Mouse (Mus musculus): Measurements from ENCODE around the gene Fgr.
A peak's percentile ranks its signal among the peaks of the same experiment; 100 is the strongest.

Gene Fgr

GRCm38 (mm10) chr4:133014896-133015709, 41.2 kb downstream of the Fgr start:
- DNase-seq (ENCODE audit: low spot score in 2 of 2) = no peak

GRCm38 (mm10) chr4:133015710-133016651, 42.1 kb downstream of the Fgr start:
- no peak for DNase-seq (ENCODE audit: low spot score in 2 of 2)

DNA sequence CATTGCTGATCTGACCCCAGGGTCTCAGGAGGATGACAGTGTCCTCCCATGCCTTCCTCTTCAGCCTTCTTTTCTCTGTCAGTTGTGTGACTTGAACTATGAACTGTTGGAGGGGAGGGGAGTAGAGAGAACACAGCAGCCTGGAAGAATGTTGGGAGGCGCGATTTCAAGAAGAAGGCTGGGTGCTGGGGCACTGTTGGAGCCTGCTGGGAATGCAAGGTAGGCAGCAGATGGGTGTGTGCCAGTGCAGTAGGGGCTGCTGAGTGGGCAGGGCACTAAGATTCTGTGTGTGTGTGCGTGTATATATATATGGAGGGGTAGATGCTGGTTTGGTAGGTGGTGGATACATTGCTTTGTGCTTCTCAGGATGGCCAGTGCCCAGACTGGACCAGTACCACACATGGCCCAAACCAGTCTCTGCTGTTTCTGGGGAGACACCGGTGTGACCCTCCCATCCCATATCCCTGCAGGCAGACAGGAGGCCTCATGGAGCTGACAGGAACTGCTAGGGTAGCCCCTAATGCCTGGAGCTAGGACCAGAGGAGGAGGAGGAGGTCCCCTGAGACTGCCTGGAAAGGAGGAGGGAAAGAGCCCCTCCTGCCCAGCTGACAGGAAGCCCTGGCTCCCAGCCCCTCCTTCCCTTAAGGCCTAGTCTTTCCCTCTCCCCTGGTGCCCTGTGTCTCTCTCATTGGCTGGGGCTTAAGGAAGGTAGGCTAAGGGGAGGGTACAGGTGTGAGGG, 43.0 kb downstream of the Fgr start:
- DNase-seq (ENCODE audit: low spot score in 2 of 2) = no peak

GRCm38 (mm10) chr4:133017597-133018262, 43.8 kb downstream of the Fgr start:
- DNase-seq (ENCODE audit: low spot score in 2 of 2) = no peak

GRCm38 (mm10) chr4:133018263-133018798, 44.4 kb downstream of the Fgr start:
- DNase-seq (ENCODE audit: low spot score in 2 of 2) = no peak

DNA sequence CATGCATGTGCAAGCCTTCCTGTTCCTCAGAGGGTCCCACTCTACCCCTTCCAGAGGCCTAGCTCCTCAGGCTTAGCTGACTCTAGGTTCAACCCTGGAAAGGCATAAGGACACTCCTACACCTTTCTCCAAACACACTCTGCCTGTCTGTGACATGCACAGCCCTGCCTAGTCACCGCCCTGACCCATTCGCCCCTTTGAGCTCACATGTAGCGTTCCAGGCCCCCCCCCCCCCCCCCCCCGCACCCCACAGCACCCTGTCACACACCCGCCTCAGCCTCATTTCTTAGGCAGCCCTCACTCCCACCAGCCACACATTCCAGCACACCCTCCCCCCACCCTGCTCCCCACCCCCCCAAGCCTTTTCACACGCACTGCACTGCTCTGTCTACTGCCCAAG, 46.8 kb downstream of the Fgr start:
- DNase-seq (ENCODE audit: low spot score in 2 of 2) = no peak

DNA sequence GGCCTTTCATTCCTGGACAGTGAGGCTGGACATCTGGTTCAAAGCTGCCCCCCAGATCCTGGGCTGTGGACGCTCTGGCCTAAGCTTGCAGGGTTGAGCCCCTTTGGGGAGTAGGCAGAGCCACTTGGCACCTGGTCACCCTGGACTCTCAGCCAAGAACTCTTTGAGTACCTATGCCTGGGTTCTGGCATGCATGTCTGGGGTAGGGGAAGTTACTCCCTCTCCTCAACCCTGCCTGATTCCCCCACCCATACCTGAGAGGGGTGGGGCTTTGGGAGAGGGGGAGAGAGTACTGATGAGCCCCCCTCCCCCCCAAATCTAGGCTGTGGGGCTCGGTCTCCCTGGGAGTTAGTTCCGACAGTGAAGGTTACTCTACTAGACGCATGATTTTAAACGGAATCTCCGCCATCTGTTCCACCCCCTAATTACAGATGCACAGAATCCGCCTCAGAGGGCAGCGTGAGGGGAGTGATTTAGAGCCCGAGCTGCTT, 47.3 kb downstream of the Fgr start:
- DNase-seq (ENCODE audit: low spot score in 2 of 2) = no peak

- no peak for DNase-seq (ENCODE audit: low spot score in 2 of 2)
These were observed 48.3 kb downstream of the Fgr start for GRCm38 (mm10) chr4:133022217-133022616.

- no peak for DNase-seq (ENCODE audit: low spot score in 2 of 2)
These were observed 49.2 kb downstream of the Fgr start for GRCm38 (mm10) chr4:133022954-133023635.

- DNase-seq (ENCODE audit: low spot score in 2 of 2) = no peak
These were observed 49.7 kb downstream of the Fgr start for GRCm38 (mm10) chr4:133023636-133024035.

- no peak for DNase-seq (ENCODE audit: low spot score in 2 of 2)
These were observed 50.5 kb downstream of the Fgr start for GRCm38 (mm10) chr4:133024404-133024803.

DNA sequence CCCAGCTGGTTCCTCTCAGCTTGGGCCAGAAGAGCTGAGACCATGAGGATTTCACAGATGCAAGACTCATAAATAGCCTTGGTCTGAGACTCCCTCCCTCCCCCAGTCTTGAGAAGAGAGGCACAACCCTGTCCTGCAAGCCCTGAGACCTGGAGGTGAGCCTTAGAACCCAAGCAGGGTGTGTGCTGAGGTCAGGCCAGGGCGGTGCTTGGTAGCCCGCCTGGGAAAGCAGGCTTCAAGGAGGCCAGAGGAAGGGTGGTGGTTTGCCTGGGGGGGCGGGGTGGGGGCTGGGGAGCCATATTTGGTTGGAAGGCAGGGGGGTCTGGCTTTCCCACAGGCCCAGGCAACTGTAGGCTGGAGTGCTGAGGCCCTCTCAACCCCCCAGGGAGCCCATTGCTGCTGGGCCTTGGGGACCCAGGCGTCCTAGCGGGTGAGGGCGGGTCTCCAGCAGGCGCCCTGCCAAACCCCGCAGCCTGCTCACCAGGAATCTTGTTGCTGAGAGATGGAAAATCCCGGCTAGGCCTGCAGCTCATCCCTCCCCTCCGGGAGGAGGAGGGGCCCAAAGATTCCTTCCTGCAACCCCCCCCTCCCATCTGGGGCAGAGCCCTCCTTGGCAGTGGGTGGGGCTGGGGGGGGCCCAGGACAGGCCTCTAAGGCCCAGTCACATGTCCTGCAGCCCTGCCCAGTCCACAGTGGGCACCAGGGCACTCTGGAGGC, 51.2 kb downstream of the Fgr start:
- peak in 1 of 2 experiments; percentile 53 for DNase-seq (ENCODE audit: low spot score in 2 of 2)

DNA sequence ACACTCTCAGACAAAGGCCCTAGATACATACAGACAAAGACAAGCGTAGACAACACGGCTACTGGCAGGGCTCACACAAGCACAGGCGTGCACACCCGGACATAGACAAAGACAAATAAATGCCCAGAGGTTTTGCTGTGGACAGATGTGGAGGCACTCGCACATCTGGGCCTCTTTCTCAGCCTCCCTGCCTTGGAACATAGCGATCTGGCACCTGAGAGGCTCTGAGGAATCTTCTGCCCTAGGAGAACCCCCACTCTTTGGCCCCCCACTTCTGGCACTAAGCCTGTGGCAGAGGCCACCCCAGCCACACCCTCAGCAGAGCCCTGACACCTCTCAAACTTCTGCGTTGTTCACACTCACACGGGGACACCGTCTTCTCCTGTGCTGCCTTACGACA, 52.4 kb downstream of the Fgr start:
- no peak for DNase-seq (ENCODE audit: low spot score in 2 of 2)

- no peak for DNase-seq (ENCODE audit: low spot score in 2 of 2)
These were observed 53.0 kb downstream of the Fgr start for GRCm38 (mm10) chr4:133026826-133027375.

- DNase-seq (ENCODE audit: low spot score in 2 of 2) = no peak
These were observed 53.8 kb downstream of the Fgr start for GRCm38 (mm10) chr4:133027721-133028120.

DNA sequence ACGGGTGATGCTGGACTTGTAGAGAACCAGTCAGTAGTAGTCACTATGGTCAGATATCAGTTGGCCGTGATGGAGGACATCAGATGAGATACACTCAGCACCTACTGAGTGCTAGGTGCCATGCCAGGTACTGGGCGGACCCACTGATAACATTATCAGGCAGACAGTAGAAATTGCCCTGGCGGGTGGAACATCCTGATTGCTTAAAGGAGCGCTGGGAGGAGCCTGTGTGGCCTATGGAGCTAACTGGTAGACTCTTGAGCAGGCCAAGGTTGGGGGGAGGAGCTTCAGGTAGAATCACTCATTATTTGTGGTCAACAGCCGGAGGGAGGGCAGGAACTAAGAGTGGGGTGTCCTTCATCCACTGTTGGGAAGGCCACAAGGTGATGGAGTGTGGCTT, 54.3 kb downstream of the Fgr start:
- DNase-seq (ENCODE audit: low spot score in 2 of 2) = no peak

DNA sequence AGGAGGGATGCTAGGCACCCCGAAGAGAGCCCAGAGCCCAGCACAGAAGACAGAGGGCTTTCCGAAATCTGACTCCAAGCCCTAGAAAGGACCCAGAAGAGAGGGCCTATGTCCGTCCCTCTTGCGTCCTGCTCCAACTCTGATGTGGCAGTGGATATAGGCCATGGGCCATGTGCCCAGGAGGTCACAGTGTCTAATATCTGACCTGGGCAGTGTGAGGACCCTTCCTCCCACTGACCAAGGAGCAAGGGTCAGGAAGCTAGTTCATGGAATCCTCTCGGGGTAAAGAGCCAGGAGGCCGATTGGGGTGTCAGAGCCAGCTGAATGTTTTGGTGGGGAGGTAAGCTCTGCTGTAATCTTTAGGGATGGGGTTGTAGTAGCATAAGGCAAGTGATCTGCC, 55.0 kb downstream of the Fgr start:
- DNase-seq (ENCODE audit: low spot score in 2 of 2) = no peak

DNA sequence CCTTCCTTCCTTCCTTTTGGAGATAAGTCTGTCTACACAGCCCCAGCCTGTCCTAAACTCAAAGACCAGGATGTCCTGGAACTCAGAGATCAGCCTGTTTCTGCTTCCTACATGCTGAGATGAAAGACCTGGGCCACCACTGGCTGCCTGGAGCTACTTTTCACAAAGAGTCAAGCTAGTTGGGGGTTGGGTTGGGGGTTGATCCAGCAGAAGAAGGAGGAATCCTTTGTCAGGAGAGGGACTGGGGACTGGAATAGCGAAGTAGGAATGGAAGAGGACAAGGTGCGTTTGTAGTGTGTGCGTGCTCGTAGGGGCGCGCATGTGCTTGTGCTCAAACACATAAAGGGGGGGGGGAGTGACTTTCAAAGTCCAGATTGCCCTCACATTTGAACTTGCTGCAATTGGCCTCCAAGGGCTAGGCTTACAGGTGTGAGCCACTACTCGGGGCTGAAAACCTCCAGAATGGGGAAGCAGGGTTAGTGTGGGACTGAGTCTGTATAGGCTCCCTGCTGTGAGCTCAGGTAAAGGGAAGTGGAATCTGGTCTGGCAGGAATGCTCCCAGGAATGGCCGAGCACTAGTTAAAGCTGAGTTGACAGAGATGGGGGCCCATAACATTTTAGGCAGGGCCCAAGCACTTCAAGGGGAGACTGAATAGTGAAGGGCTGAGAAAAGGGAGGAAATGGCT, 58.7 kb downstream of the Fgr start:
- DNase-seq (ENCODE audit: low spot score in 2 of 2) = no peak

DNA sequence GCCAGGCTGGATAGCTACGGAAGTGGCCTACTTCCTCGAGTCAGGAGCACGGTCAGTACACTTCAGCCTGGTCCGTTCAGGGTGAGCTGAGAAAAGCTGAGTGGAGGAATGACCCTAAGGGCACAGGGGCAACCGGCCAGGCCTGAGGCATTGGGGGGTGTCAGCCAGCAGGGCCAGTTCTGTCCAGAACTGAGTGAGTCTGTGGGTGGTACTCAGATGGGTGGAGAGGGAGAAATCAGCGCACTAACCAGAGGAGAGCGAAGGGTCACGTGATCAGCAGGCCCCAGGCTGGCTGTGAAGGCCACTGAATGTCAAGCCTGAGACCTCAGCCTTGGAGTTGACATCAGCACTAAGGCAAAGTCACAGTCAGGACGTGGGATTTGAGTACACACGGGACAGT, 60.6 kb downstream of the Fgr start:
- no peak for DNase-seq (ENCODE audit: low spot score in 2 of 2)

Measured in urinary bladder, postnatal 36 days (tissue).